In the genomic region with DNA sequence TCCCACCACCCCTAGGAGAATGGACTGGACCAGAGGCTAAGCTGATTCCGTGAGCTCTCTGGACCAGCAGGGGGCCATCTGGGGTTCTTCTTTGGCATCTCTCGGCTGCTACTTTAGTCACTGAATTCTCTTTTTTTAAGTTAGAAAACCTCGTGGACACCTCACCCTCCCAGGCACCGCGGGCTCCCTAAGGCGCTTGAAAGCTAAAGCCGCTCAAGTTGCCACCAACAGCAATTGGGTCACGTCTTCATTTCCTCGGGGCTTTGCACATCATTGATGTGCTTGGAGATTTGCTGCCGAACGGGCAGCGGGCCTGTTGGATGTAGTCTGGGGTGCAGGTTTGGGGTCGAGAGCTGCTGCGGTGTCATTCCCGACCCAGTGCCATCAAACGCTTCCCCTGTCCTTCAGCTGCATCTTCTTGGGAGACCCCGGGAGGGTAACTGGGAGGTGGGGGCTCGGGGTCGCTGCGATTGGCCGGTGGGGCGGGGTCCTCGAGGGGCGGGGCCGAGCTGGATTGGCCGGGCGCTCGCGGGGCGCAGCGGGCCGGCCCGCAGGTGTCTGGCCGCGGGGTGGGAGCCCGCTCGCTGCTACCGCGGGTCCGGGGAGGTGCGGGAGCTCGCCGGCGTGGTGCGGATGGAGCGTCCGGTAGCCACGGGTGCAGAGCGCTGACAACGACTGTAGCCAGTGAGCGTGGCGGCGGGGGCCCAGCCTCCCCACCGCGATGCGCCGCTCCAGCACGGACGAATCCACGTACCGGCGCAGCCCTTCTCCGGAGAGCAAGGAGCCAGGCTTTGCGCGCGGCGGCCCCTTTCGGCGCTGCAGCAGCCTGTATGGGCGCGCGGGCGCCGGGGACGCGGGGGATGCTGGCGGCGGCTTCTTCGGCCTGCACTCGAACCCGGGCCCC, we compare ENCODE assay signal across 8 mouse cellular contexts. TPM values are rescaled to one million over a fixed set of nuclear protein-coding genes. Genes with fewer than 3 reads are reported as not detected.
DNase-seq lines count a peak whose midpoint lies in the region; ATAC-seq and TF ChIP-seq lines count a peak whose summit lies in the region.

No protein-coding gene starts in this region.

- under 1% methylated on average over 81 of the region's 81 CpGs for WGBS in embryonic facial prominence, embryonic 11.5 days
- under 1% methylated on average over 80 of the region's 81 CpGs for WGBS in limb, embryonic 10.5 days
- under 1% methylated on average over 81 of the region's 81 CpGs for WGBS in midbrain, embryonic 10.5 days
- WGBS in stomach, embryonic 16.5 days, result under 1% methylated on average over 81 of the region's 81 CpGs

- H3K9ac ChIP-seq in embryonic facial prominence, embryonic 11.5 days (replicated peaks; ENCODE audit: low read length), result peak overlapping the region; percentile 58
- H3K9ac ChIP-seq in stomach, embryonic 16.5 days (ENCODE audit: low read length), result peak overlapping the region; percentile 64

- no peaks in the 10 kb centered on the region for H3K36me3 ChIP-seq in embryonic facial prominence, embryonic 11.5 days (replicated peaks; ENCODE audit: control insufficient read depth, insufficient read depth, low read depth, low read length)
- 0 out of 2 replicates have a peak, but pooled peaks cover 3% of the 10 kb centered on the region for H3K36me3 ChIP-seq in limb, embryonic 10.5 days
- H3K36me3 ChIP-seq in midbrain, embryonic 10.5 days, result no peaks in the 10 kb centered on the region
- no peaks in the 10 kb centered on the region for H3K36me3 ChIP-seq in stomach, embryonic 16.5 days (ENCODE audit: control insufficient read depth, insufficient read depth, low read length)

- ATAC-seq in embryonic facial prominence, embryonic 11.5 days (replicated peaks; ENCODE audit: insufficient number of reproducible peaks, low FRiP score, low TSS enrichment, low read depth), result 0 out of 2 replicates have a peak, but pooled peaks have one; percentile 12
- ATAC-seq in stomach, embryonic 16.5 days (ENCODE audit: insufficient read depth, low FRiP score), result peak; percentile 12; the same call in 1 of the 2 replicates

- H3K27me3 ChIP-seq in embryonic facial prominence, embryonic 11.5 days (ENCODE audit: control insufficient read depth, insufficient read depth, low read length), result peaks cover 4% of the 10 kb centered on the region; the same call in 1 of the 2 replicates
- peaks cover 39% of the 10 kb centered on the region for H3K27me3 ChIP-seq in limb, embryonic 10.5 days (ENCODE audit: low read depth, poor library complexity, severe bottlenecking)
- peaks cover 54% of the 10 kb centered on the region for H3K27me3 ChIP-seq in midbrain, embryonic 10.5 days (ENCODE audit: low read depth, poor library complexity, severe bottlenecking)
- 0 out of 2 replicates have a peak, but pooled peaks cover 8% of the 10 kb centered on the region for H3K27me3 ChIP-seq in stomach, embryonic 16.5 days (ENCODE audit: control insufficient read depth, insufficient read depth, low read length)

- peak; percentile 59 for TF ChIP-seq CTCF in gastrocnemius, adult 2 months (IDR thresholded peaks at IDR 0.05)

- H3K4me1 ChIP-seq in embryonic facial prominence, embryonic 11.5 days (ENCODE audit: control insufficient read depth, insufficient read depth, low read length), result peaks cover 5% of the 10 kb centered on the region
- peaks cover 39% of the 10 kb centered on the region for H3K4me1 ChIP-seq in limb, embryonic 10.5 days
- peaks cover 43% of the 10 kb centered on the region for H3K4me1 ChIP-seq in midbrain, embryonic 10.5 days
- H3K4me1 ChIP-seq in stomach, embryonic 16.5 days (ENCODE audit: control insufficient read depth, insufficient read depth, low read length), result peaks cover 42% of the 10 kb centered on the region

- H3K9me3 ChIP-seq in embryonic facial prominence, embryonic 11.5 days (replicated peaks; ENCODE audit: control insufficient read depth, low read length), result no peaks in the 10 kb centered on the region
- no peaks in the 10 kb centered on the region for H3K9me3 ChIP-seq in limb, embryonic 10.5 days (replicated peaks)
- H3K9me3 ChIP-seq in midbrain, embryonic 10.5 days (replicated peaks), result no peaks in the 10 kb centered on the region
- H3K9me3 ChIP-seq in stomach, embryonic 16.5 days (replicated peaks; ENCODE audit: control insufficient read depth, low read length), result no peaks in the 10 kb centered on the region

- peak; percentile 52 for DNase-seq in gastrocnemius, adult 2 months
- no peak for DNase-seq in gastrocnemius, adult 8-10 months (ENCODE audit: low spot score in 2 of 2)
- DNase-seq in T-cell, adult 2 months (ENCODE audit: low spot score), result peak; percentile 52
- peak; percentile 74 for DNase-seq in embryonic facial prominence, embryonic 11.5 days (ENCODE audit: low spot score)
- peak; percentile 50 to 55 for DNase-seq in heart, postnatal 36 days
- peak; percentile 78 for DNase-seq in limb, embryonic 10.5 days (ENCODE audit: low spot score)
- peak; percentile 73 for DNase-seq in midbrain, embryonic 10.5 days (ENCODE audit: low spot score)

- H3K27ac ChIP-seq in gastrocnemius, adult 2 months, result peak overlapping the region; percentile 49; the same call in 1 of the 2 replicates
- H3K27ac ChIP-seq in embryonic facial prominence, embryonic 11.5 days (replicated peaks; ENCODE audit: low read depth, low read length), result no peak overlapping the region
- H3K27ac ChIP-seq in limb, embryonic 10.5 days, result peak overlapping the region; percentile 67
- peak overlapping the region; percentile 79 for H3K27ac ChIP-seq in midbrain, embryonic 10.5 days (replicated peaks)
- H3K27ac ChIP-seq in stomach, embryonic 16.5 days (ENCODE audit: low read length), result no peak overlapping the region

- intact Hi-C loops in gastrocnemius, adult 2 months (cut with DNase I), result no loop called here
- intact Hi-C loops in heart, postnatal 36 days (cut with DNase I), result loop anchor here (1.0 to 10.0 kb wide), 2 partner anchors 44 to 443 kb away; no protein-coding TSS in a partner anchor

- peak overlapping the region; percentile 95 for H3K4me2 ChIP-seq in embryonic facial prominence, embryonic 11.5 days (ENCODE audit: low read depth, low read length)
- H3K4me2 ChIP-seq in stomach, embryonic 16.5 days (ENCODE audit: low read depth, low read length), result peak overlapping the region; percentile 88

- peak overlapping the region; percentile 76 for H3K4me3 ChIP-seq in gastrocnemius, adult 2 months
- H3K4me3 ChIP-seq in embryonic facial prominence, embryonic 11.5 days (ENCODE audit: low read depth, low read length), result peak overlapping the region; percentile 55
- H3K4me3 ChIP-seq in limb, embryonic 10.5 days, result peak overlapping the region; percentile 69
- H3K4me3 ChIP-seq in midbrain, embryonic 10.5 days, result peak overlapping the region; percentile 74
- peak overlapping the region; percentile 49 for H3K4me3 ChIP-seq in stomach, embryonic 16.5 days (replicated peaks; ENCODE audit: low read length)

RNA-seq across cellular contexts. Expression of a gene that starts 6.7 kb away (rescaled TPM):
- 1 to 10 TPM; 7.6 to 8.2 TPM for total RNA-seq in gastrocnemius, adult 2 months (2021)
- total RNA-seq in gastrocnemius, adult 8-10 months (2022), result 10 to 100 TPM in 2 of 4 experiments, 1 to 10 TPM in 2; 8.1 to 15.1 (median 11.9) TPM
- 24.8 and 27.3 TPM in 2 replicates for polyA plus RNA-seq in embryonic facial prominence, embryonic 11.5 days (2014; fragmentation: Nextera tagmentation; extraction: Ambion mirVana)
- total RNA-seq in heart, postnatal 36 days (2021), result 10 to 100 TPM; 27.3 to 44.1 TPM
- 25.0 and 36.9 TPM in 2 replicates for polyA plus RNA-seq in limb, embryonic 10.5 days (2016; fragmentation: Nextera tagmentation; extraction: Ambion mirVana)
- 33.3 and 38.7 TPM in 2 replicates for polyA plus RNA-seq in midbrain, embryonic 10.5 days (2016; fragmentation: Nextera tagmentation; extraction: Ambion mirVana)
- 67.4 and 69.6 TPM in 2 replicates for polyA plus RNA-seq in stomach, embryonic 16.5 days (2015; fragmentation: Nextera tagmentation; extraction: Ambion mirVana)

RNA-seq across cellular contexts. Expression of a gene that starts 6.8 kb away (rescaled TPM):
- total RNA-seq in gastrocnemius, adult 2 months (2021), result 10 to 100 TPM; 55.5 to 58.8 TPM
- 10 to 100 TPM; 57.4 to 68.5 (median 63.7) TPM for total RNA-seq in gastrocnemius, adult 8-10 months (2022)
- 60.6 and 67.2 TPM in 2 replicates for polyA plus RNA-seq in embryonic facial prominence, embryonic 11.5 days (2014; fragmentation: Nextera tagmentation; extraction: Ambion mirVana)
- 10 to 100 TPM; 76.0 to 83.7 TPM for total RNA-seq in heart, postnatal 36 days (2021)
- polyA plus RNA-seq in limb, embryonic 10.5 days (2016; fragmentation: Nextera tagmentation; extraction: Ambion mirVana), result 77.2 and 86.8 TPM in 2 replicates
- 82.1 and 85.0 TPM in 2 replicates for polyA plus RNA-seq in midbrain, embryonic 10.5 days (2016; fragmentation: Nextera tagmentation; extraction: Ambion mirVana)
- 62.4 and 63.1 TPM in 2 replicates for polyA plus RNA-seq in stomach, embryonic 16.5 days (2015; fragmentation: Nextera tagmentation; extraction: Ambion mirVana)

RNA-seq across cellular contexts. Expression of a gene that starts 14.6 kb away (rescaled TPM):
- 10 to 100 TPM; 83.2 to 90.2 TPM for total RNA-seq in gastrocnemius, adult 2 months (2021)
- 10 to 100 TPM; 78.2 to 98.0 (median 86.2) TPM for total RNA-seq in gastrocnemius, adult 8-10 months (2022)
- polyA plus RNA-seq in embryonic facial prominence, embryonic 11.5 days (2014; fragmentation: Nextera tagmentation; extraction: Ambion mirVana), result 39.2 and 42.4 TPM in 2 replicates
- total RNA-seq in heart, postnatal 36 days (2021), result 100 to 1,000 TPM; 299 to 300 TPM
- polyA plus RNA-seq in limb, embryonic 10.5 days (2016; fragmentation: Nextera tagmentation; extraction: Ambion mirVana), result 14.0 and 15.8 TPM in 2 replicates
- 17.3 and 17.6 TPM in 2 replicates for polyA plus RNA-seq in midbrain, embryonic 10.5 days (2016; fragmentation: Nextera tagmentation; extraction: Ambion mirVana)
- polyA plus RNA-seq in stomach, embryonic 16.5 days (2015; fragmentation: Nextera tagmentation; extraction: Ambion mirVana), result 39.1 and 40.3 TPM in 2 replicates

RNA-seq across cellular contexts. Expression of a gene that starts 20.9 kb away (rescaled TPM):
- total RNA-seq in gastrocnemius, adult 2 months (2021), result 1 to 10 TPM; 6.1 to 6.3 TPM
- 10 to 100 TPM in 1 of 4 experiments, 1 to 10 TPM in 3; 3.3 to 11.4 (median 6.9) TPM for total RNA-seq in gastrocnemius, adult 8-10 months (2022)
- polyA plus RNA-seq in embryonic facial prominence, embryonic 11.5 days (2014; fragmentation: Nextera tagmentation; extraction: Ambion mirVana), result 3.5 and 4.8 TPM in 2 replicates
- 10 to 100 TPM; 24.1 to 24.2 TPM for total RNA-seq in heart, postnatal 36 days (2021)
- polyA plus RNA-seq in limb, embryonic 10.5 days (2016; fragmentation: Nextera tagmentation; extraction: Ambion mirVana), result 7.0 and 7.8 TPM in 2 replicates
- 4.1 and 6.9 TPM in 2 replicates for polyA plus RNA-seq in midbrain, embryonic 10.5 days (2016; fragmentation: Nextera tagmentation; extraction: Ambion mirVana)
- polyA plus RNA-seq in stomach, embryonic 16.5 days (2015; fragmentation: Nextera tagmentation; extraction: Ambion mirVana), result 21.4 and 25.3 TPM in 2 replicates

RNA-seq across cellular contexts. Expression of a gene that starts 26.8 kb away (rescaled TPM):
- total RNA-seq in gastrocnemius, adult 2 months (2021), result 100 to 1,000 TPM; 345 to 348 TPM
- total RNA-seq in gastrocnemius, adult 8-10 months (2022), result 100 to 1,000 TPM; 250 to 384 (median 284) TPM
- 10.5 and 11.1 TPM in 2 replicates for polyA plus RNA-seq in embryonic facial prominence, embryonic 11.5 days (2014; fragmentation: Nextera tagmentation; extraction: Ambion mirVana)
- total RNA-seq in heart, postnatal 36 days (2021), result 100 to 1,000 TPM; 552 to 604 TPM
- 11.6 and 12.4 TPM in 2 replicates for polyA plus RNA-seq in limb, embryonic 10.5 days (2016; fragmentation: Nextera tagmentation; extraction: Ambion mirVana)
- 15.2 and 17.5 TPM in 2 replicates for polyA plus RNA-seq in midbrain, embryonic 10.5 days (2016; fragmentation: Nextera tagmentation; extraction: Ambion mirVana)
- polyA plus RNA-seq in stomach, embryonic 16.5 days (2015; fragmentation: Nextera tagmentation; extraction: Ambion mirVana), result 34.0 and 38.5 TPM in 2 replicates

Comparison
In these comparisons a context has a peak if more than half of its experiments do, and no peak if none do; other contexts are left out.
1. DNase-seq: peak in gastrocnemius, adult 2 months (single experiment), T-cell, adult 2 months (single experiment), embryonic facial prominence, embryonic 11.5 days (single experiment), heart, postnatal 36 days (2 of 2), limb, embryonic 10.5 days (single experiment) and midbrain, embryonic 10.5 days (single experiment); none in gastrocnemius, adult 8-10 months (0 of 2).
2. H3K27ac ChIP-seq: peak in gastrocnemius, adult 2 months (single experiment), limb, embryonic 10.5 days (single experiment) and midbrain, embryonic 10.5 days (single experiment); none in embryonic facial prominence, embryonic 11.5 days (single experiment) and stomach, embryonic 16.5 days (single experiment).
3. Peak in every context shown above with its lines, with median percentiles within 50 percentile points of each other: H3K4me3 ChIP-seq.